Mouse (Mus musculus) cortical plate, adult 2 months (tissue): ENCODE measurements around the gene Cntfr. TPM values are rescaled to one million over a fixed set of nuclear protein-coding genes. Genes with fewer than 3 reads are reported as not detected.

Experiments used
- H3K27ac ChIP-seq: fragments of 200-500 bp; 2 replicates; pipeline ENCODE4 v1.5.1; 2012; ENCODE audit warnings: low read length, control low read depth, inconsistent platforms; ENCODE audit not compliant: insufficient read depth
- H3K4me1 ChIP-seq: fragments of 200-500 bp; 2 replicates; pipeline ENCODE4 v1.6.1; 2011; ENCODE audit warnings: low read length; ENCODE audit not compliant: control insufficient read depth, insufficient read depth
- H3K4me3 ChIP-seq: fragments of 200-500 bp; 2 replicates; pipeline ENCODE4 v1.5.1; 2011; ENCODE audit warnings: mild to moderate bottlenecking, low read length, control low read depth; ENCODE audit not compliant: insufficient read depth
- CTCF ChIP-seq: fragments of 200-500 bp; IDR thresholded peaks from 2 replicates; pipeline ENCODE4 v1.5.1; 2011; ENCODE audit warnings: mild to moderate bottlenecking, control low read depth, low read length; ENCODE audit not compliant: insufficient read depth; ENCODE audit errors: extremely low read depth
- POLR2A ChIP-seq: fragments of 200-500 bp; IDR thresholded peaks from 2 replicates; pipeline ENCODE4 v1.6.1; 2011; ENCODE audit warnings: mild to moderate bottlenecking, low read length, control low read depth; ENCODE audit not compliant: insufficient read depth; ENCODE audit errors: extremely low read depth
- polyA plus RNA-seq: library from polyadenylated mRNA; depleted of rRNA; stranded (reverse); fragments of >200 nt; gene quantifications from 2 replicates; pipeline ENCODE4 v1.2.3, GENCODE M21; 2012; rRNA removed

Cntfr gene
- polyA plus RNA-seq, 1 experiment: 67.8 TPM

DNA sequence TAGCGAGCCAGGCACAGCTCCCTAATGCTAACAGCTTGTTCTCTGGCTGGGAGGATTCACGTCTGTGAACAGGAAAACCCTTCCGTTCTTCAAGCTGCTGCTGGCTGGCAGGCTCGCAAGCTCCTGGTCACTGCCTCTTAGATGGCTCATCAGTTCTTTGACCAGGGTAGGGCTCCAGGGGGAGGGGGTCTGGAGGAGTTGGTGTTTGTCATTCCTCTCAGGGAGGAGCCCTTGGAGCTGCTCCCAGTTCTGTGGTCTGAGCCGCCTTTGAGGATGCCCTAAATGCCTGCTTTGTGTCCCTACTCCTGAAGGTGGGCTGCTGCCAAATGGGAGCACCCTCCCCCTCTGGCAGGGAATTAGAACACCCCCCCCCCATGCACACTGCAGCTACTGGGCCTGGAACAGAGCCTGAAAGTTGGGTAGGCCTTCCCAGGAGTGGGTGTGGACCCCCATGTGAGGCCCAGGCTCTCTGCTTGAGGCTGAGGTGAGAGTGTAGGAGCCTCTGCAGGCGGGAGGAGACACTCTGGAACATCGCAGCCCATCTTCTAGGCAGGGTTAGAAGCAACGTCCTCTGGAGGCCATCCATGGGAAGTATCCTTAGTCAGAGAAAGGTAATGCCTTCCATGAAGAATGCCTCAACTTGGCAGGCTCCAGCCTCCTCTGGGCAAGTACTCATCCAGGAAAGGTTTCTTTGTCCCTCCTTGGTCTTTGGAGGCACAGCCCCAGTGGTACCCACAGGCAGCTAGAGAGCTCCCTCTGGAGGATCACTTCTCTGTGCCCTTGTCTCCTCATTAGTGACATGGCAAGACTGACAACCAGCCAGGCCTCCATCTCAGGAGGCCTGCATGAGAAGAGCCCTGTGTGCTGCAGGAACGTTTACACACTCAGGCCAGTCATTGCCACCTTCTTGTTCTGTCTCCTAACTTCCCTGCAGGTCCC lies 81.0 kb downstream of the Cntfr start:
- Histone ChIP-seq H3K27ac (peak overlapping the region; percentile 63; the same call in 1 of the 2 replicates), H3K4me1 (peaks cover 2% of the 10 kb centered on the region; the same call in 1 of the 2 replicates), H3K4me3 (no peak overlapping the region)
- TF ChIP-seq CTCF: peak; percentile 21; the same call in 1 of the 2 replicates
- no peak for TF ChIP-seq POLR2A

DNA sequence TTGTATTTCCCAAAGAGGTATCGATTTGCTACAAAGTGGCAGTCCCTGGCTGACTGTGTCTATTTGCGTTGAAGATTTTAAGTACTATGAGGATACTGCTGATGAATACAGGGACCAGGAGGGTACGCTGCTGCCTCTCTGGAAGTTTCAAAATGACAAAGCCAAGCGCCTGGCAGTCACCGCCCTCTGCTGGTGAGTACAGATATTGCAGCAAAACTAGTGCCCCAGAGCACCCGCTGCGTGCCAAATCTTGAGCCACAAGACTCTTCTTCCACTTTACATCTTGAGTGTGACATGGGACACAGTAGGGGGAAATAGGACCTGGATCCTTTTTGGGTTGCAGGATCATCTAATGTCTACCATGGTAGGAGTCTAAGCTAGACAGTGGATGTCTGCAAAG lies 82.7 kb downstream of the Cntfr start:
- TF ChIP-seq POLR2A: no peak
- peak; percentile 96 for TF ChIP-seq CTCF
- no peak overlapping the region for H3K4me3 ChIP-seq
- no peak overlapping the region for H3K27ac ChIP-seq
- H3K4me1 ChIP-seq: no peaks in the 10 kb centered on the region

DNA sequence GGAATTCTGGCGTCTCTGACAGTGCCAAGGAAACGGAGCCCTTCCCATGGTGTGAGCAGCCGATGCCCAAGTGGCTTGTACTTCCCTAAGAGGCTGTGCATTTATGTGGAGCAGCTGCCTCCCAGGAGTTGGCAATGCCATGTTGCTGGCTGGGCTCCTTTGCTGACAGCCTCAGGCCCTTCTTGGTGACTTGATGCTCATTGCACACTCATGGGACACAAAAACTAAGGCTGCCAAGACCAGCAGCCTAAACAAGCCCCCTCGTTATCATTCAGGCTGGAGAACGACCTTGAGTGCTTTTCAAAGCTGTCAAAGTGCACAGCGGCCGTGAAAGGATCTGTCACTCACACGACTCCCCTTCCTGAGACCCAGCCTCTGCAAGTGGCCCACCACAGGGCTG lies 84.7 kb downstream of the Cntfr start:
- TF ChIP-seq CTCF: no peak
- TF ChIP-seq POLR2A: no peak
- H3K4me3 ChIP-seq: no peak overlapping the region
- H3K4me1 ChIP-seq: no peaks in the 10 kb centered on the region
- no peak overlapping the region for H3K27ac ChIP-seq

DNA sequence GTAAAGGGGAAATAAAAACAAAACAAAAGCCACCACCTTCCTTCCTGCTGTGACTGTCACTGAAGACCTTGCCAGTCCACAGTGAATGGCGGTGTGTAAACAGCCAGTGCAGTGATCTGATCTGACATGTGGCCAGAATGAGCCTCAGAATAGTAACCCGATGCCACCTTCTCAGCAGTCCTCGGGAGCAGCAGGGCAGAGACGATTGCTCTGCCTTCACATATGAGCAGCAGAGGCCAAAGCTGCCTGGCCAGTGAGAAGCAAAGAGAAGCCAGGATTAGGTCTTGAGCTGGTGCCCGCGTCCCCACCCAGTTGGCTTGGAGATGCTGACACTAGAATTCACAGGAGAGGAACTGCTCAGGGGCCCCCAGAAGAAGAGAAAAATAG lies 86.3 kb downstream of the Cntfr start:
- H3K27ac ChIP-seq: no peak overlapping the region
- H3K4me3 ChIP-seq: no peak overlapping the region
- no peak for TF ChIP-seq POLR2A
- H3K4me1 ChIP-seq: no peaks in the 10 kb centered on the region

DNA sequence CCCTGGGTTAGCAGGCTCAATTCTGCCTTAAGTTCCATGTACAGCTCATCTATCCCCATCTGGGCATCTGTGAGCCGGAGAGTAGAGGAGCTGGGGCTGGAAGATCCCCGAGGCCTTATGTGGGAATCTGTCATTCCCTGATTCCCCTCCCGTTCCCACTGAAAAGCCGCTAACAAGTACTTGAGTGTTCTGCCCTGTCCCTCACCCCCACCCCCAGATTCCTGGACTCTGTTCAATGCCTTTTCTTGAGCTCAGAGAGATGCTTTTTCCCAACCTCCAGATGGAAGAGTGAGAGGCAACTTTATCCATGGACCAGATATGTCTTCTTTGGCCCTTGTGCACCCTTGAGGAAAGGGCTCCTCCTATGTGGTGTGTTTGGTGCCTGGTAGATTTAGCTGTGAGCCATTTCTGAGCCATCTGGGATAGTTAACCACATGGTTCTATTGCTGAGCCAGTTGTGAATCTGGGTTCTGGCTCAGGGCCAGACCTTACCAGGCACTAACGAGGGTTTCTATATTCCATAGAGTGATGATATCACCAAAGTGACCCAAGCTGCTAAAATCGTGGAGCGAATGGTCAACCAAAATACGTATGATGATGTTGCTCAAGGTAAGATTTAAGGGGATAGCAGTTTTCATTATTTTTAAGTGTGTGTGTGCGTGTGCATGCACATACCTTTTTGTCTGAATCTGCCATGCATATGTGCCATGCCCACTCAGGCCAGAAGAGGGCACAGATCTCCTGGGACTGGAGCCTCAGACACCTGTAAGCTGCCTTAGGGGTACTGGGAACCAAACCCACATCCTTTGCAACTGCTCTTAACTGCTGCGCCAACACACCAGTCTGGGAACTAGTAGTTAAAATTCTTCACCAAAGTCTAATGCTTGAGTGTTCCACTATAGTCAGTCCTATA lies 87.0 kb downstream of the Cntfr start:
- Histone ChIP-seq H3K4me3 (no peak overlapping the region), H3K4me1 (no peaks in the 10 kb centered on the region), H3K27ac (no peak overlapping the region)
- no peak for TF ChIP-seq POLR2A
- TF ChIP-seq CTCF: peak; percentile 25; the same call in 1 of the 2 replicates

Other genes starting within 250 kb of the Cntfr start
- 0.56 and 0.61 TPM in 2 replicates for gene Kif24, start 232.2 kb downstream of the Cntfr start, polyA plus RNA-seq
- 43.4 and 46.5 TPM in 2 replicates for gene Nudt2, start 231.9 kb downstream of the Cntfr start, polyA plus RNA-seq
- gene AI464131, start 194.0 kb downstream of the Cntfr start, polyA plus RNA-seq: 24.2 and 24.8 TPM in 2 replicates
- 4.6 and 4.9 TPM in 2 replicates for gene 1110017D15Rik, start 179.8 kb downstream of the Cntfr start, polyA plus RNA-seq
- gene Fam219a, start 127.6 kb downstream of the Cntfr start, polyA plus RNA-seq: 159 and 165 TPM in 2 replicates
- gene Dnaic1, start 127.3 kb downstream of the Cntfr start, polyA plus RNA-seq: 9.8 and 12.5 TPM in 2 replicates
- gene Enho, start 56.8 kb downstream of the Cntfr start, polyA plus RNA-seq: 88.2 and 97.6 TPM in 2 replicates
- gene Il11ra1, start 2.9 kb upstream of the Cntfr start, polyA plus RNA-seq: 50.6 and 51.6 TPM in 2 replicates
- 31.6 and 37.4 TPM in 2 replicates for gene Rpp25l, start 16.4 kb upstream of the Cntfr start, polyA plus RNA-seq
- 205 TPM in 2 replicates for gene Dctn3, start 26.1 kb upstream of the Cntfr start, polyA plus RNA-seq
- gene Arid3c, start 34.1 kb upstream of the Cntfr start, polyA plus RNA-seq: 0.34 and 0.46 TPM in 2 replicates
- 269 and 276 TPM in 2 replicates for gene Galt, start 58.1 kb upstream of the Cntfr start, polyA plus RNA-seq
- 80.7 and 83.9 TPM in 2 replicates for gene Sigmar1, start 59.1 kb upstream of the Cntfr start, polyA plus RNA-seq
- gene Ccl27a, start 77.2 kb upstream of the Cntfr start, polyA plus RNA-seq: 697 and 730 TPM in 2 replicates
- gene Gm21541, start 206.5 kb upstream of the Cntfr start, polyA plus RNA-seq: not detected in 2 replicates
- 59.6 and 75.3 TPM in 2 replicates for gene Gm20878, start 244.5 kb upstream of the Cntfr start, polyA plus RNA-seq